Comparison of ENCODE assay signal across 8 mouse cellular contexts in the genomic region with DNA sequence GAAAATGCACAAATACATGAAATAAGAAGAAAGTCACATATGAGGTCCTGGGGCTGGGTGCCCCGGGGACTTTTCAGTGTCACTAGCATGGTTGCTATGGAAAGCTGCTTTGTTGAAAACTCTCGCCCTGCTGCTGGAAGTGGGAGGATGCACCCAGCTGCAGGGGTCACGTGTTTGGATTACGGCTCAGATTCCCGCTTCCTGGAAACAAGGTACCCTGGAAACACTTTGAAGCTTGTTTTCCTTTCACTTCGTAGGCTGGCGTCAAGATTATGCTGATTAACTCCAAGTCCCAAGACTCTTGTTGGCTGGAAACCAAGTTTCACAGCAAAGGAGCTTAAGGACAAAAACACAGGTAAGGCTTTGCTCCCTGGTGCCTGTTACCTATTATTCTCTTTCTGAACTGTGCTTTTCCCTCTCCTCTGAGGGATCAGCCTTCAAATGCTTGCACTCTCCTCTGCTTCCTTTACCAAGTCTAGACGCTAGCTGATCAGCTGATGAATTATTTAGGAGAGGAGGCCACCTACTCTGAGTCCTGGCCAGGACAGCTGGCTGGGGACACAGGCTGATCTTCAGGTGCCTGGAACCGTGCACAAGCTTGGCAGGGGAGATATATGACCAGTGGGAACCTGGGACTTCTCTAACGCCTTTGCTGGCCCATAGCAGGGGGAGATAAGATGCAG. TPM values are rescaled to one million over a fixed set of nuclear protein-coding genes. Genes with fewer than 3 reads are reported as not detected.
A peak's percentile ranks its signal among the peaks of the same experiment; 100 is the strongest.
DNase-seq lines count a peak whose midpoint lies in the region; ATAC-seq and TF ChIP-seq lines count a peak whose summit lies in the region.

No protein-coding gene starts in this region.

- peak overlapping the region; percentile 25 for H3K4me2 ChIP-seq in forebrain, embryonic 16.5 days (ENCODE audit: low read length)
- peak overlapping the region; percentile 50 for H3K4me2 ChIP-seq in intestine, postnatal 0 days (replicated peaks; ENCODE audit: low read depth)
- H3K4me2 ChIP-seq in lung, embryonic 15.5 days: peak overlapping the region; percentile 46
- peak overlapping the region; percentile 32 for H3K4me2 ChIP-seq in stomach, embryonic 16.5 days (ENCODE audit: low read depth, low read length)

- H3K4me1 ChIP-seq in forebrain, embryonic 16.5 days (replicated peaks; ENCODE audit: control insufficient read depth, insufficient read depth, low read length): peaks cover 12% of the 10 kb centered on the region; the same call in 1 of the 2 replicates
- H3K4me1 ChIP-seq in intestine, postnatal 0 days (replicated peaks; ENCODE audit: control insufficient read depth, insufficient read depth, low read length): no peaks in the 10 kb centered on the region
- peaks cover 5% of the 10 kb centered on the region for H3K4me1 ChIP-seq in lung, embryonic 15.5 days
- H3K4me1 ChIP-seq in stomach, embryonic 16.5 days (ENCODE audit: control insufficient read depth, insufficient read depth, low read length): no peaks in the 10 kb centered on the region

- no peak overlapping the region for H3K4me3 ChIP-seq in forebrain, embryonic 16.5 days (replicated peaks; ENCODE audit: low read length)
- H3K4me3 ChIP-seq in intestine, postnatal 0 days (ENCODE audit: low read depth, low read length): peak overlapping the region; percentile 7; the same call in 1 of the 2 replicates
- peak overlapping the region; percentile 16; the same call in 1 of the 2 replicates for H3K4me3 ChIP-seq in lung, embryonic 15.5 days
- H3K4me3 ChIP-seq in stomach, embryonic 16.5 days (replicated peaks; ENCODE audit: low read length): peak overlapping the region; percentile 3; the same call in 1 of the 2 replicates

- DNase-seq in right cerebral cortex, adult 2 months (ENCODE audit: low spot score in 2 of 2): peak; percentile 15 to 29
- DNase-seq in right cerebral cortex, postnatal 4 days: no peak
- no peak for DNase-seq in right cerebral cortex, postnatal 14 days

- WGBS in forebrain, embryonic 16.5 days: 3% methylated on average over 10 of the region's 10 CpGs
- 8% methylated on average over 10 of the region's 10 CpGs for WGBS in intestine, postnatal 0 days
- 7% methylated on average over 10 of the region's 10 CpGs for WGBS in lung, embryonic 15.5 days
- WGBS in stomach, embryonic 16.5 days: 6% methylated on average over 10 of the region's 10 CpGs

- peak; percentile 45; the same call in 1 of the 2 replicates for ATAC-seq in forebrain, embryonic 16.5 days
- peak; percentile 45; the same call in 1 of the 2 replicates for ATAC-seq in intestine, postnatal 0 days
- no peak for ATAC-seq in lung, embryonic 15.5 days (ENCODE audit: borderline replicate concordance, extremely low read depth, low FRiP score, low TSS enrichment)
- ATAC-seq in stomach, embryonic 16.5 days (ENCODE audit: insufficient read depth, low FRiP score): 0 out of 2 replicates have a peak, but pooled peaks have one; percentile 33
- ATAC-seq in inflammation-experienced regulatory T-cells, adult 6 months: no peak

- no peak overlapping the region for H3K9ac ChIP-seq in forebrain, embryonic 16.5 days (replicated peaks; ENCODE audit: low read depth, low read length)
- no peak overlapping the region for H3K9ac ChIP-seq in intestine, postnatal 0 days (ENCODE audit: low read depth, low read length)
- H3K9ac ChIP-seq in lung, embryonic 15.5 days: no peak overlapping the region
- H3K9ac ChIP-seq in stomach, embryonic 16.5 days (ENCODE audit: low read length): 0 out of 2 replicates have a peak overlapping the region, but pooled peaks have one; percentile 15

- H3K27ac ChIP-seq in forebrain, embryonic 16.5 days (ENCODE audit: low read length): no peak overlapping the region
- no peak overlapping the region for H3K27ac ChIP-seq in intestine, postnatal 0 days (ENCODE audit: low read depth, low read length)
- H3K27ac ChIP-seq in lung, embryonic 15.5 days: no peak overlapping the region
- no peak overlapping the region for H3K27ac ChIP-seq in stomach, embryonic 16.5 days (ENCODE audit: low read length)

- no peaks in the 10 kb centered on the region for H3K9me3 ChIP-seq in forebrain, embryonic 16.5 days (ENCODE audit: control insufficient read depth, low read length)
- H3K9me3 ChIP-seq in intestine, postnatal 0 days (ENCODE audit: control insufficient read depth): no peaks in the 10 kb centered on the region
- no peaks in the 10 kb centered on the region for H3K9me3 ChIP-seq in lung, embryonic 15.5 days
- no peaks in the 10 kb centered on the region for H3K9me3 ChIP-seq in stomach, embryonic 16.5 days (replicated peaks; ENCODE audit: control insufficient read depth, low read length)

- no peak for TF ChIP-seq CTCF in intestine, postnatal 0 days (IDR thresholded peaks at IDR 0.05; ENCODE audit: low read depth)

- H3K27me3 ChIP-seq in forebrain, embryonic 16.5 days (replicated peaks; ENCODE audit: control insufficient read depth, insufficient read depth, low read length): no peaks in the 10 kb centered on the region
- H3K27me3 ChIP-seq in intestine, postnatal 0 days (replicated peaks; ENCODE audit: control insufficient read depth, insufficient read depth, low read length): no peaks in the 10 kb centered on the region
- no peaks in the 10 kb centered on the region for H3K27me3 ChIP-seq in lung, embryonic 15.5 days
- no peaks in the 10 kb centered on the region for H3K27me3 ChIP-seq in stomach, embryonic 16.5 days (ENCODE audit: control insufficient read depth, insufficient read depth, low read length)

- H3K36me3 ChIP-seq in forebrain, embryonic 16.5 days (ENCODE audit: control insufficient read depth, insufficient read depth): no peaks in the 10 kb centered on the region
- H3K36me3 ChIP-seq in intestine, postnatal 0 days (ENCODE audit: control insufficient read depth, insufficient read depth): no peaks in the 10 kb centered on the region
- H3K36me3 ChIP-seq in lung, embryonic 15.5 days: no peaks in the 10 kb centered on the region
- no peaks in the 10 kb centered on the region for H3K36me3 ChIP-seq in stomach, embryonic 16.5 days (ENCODE audit: control insufficient read depth, insufficient read depth, low read length)

RNA-seq across cellular contexts. Expression of gene Lrrc18, which starts 3.9 kb away (rescaled TPM):
- polyA plus RNA-seq in forebrain, embryonic 16.5 days (2015; fragmentation: Nextera tagmentation; extraction: Ambion mirVana): 0.13 and 0.15 TPM in 2 replicates
- polyA plus RNA-seq in intestine, postnatal 0 days (2015; fragmentation: Nextera tagmentation; extraction: Ambion mirVana): 0.14 TPM in 1 of 2 replicates, not detected in the other
- polyA plus RNA-seq in lung, embryonic 15.5 days (2015; fragmentation: Nextera tagmentation; extraction: Ambion mirVana): 0.21 and 0.28 TPM in 2 replicates
- 0.16 and 0.30 TPM in 2 replicates for polyA plus RNA-seq in stomach, embryonic 16.5 days (2015; fragmentation: Nextera tagmentation; extraction: Ambion mirVana)
- polyA plus RNA-seq in inflammation-experienced regulatory T-cells, adult 6 months (2017; shearing (Covaris generic)): under 1 TPM in 2 of 3 experiments, not detected in 1; 0.16 to 0.21 TPM

Comparison
In these comparisons a context has a peak if more than half of its experiments do, and no peak if none do; other contexts are left out.
1. DNase-seq: peak in right cerebral cortex, adult 2 months (2 of 2); none in right cerebral cortex, postnatal 4 days (single experiment) and right cerebral cortex, postnatal 14 days (single experiment).
2. ATAC-seq: peak in forebrain, embryonic 16.5 days (single experiment), intestine, postnatal 0 days (single experiment) and stomach, embryonic 16.5 days (single experiment); none in lung, embryonic 15.5 days (single experiment) and inflammation-experienced regulatory T-cells, adult 6 months (single experiment).
3. Peak in every context shown above with its lines, with median percentiles within 50 percentile points of each other: H3K4me2 ChIP-seq.